Mouse (Mus musculus): ENCODE results near the gene Ggt1.
"Not testable (repeated sequence)": the region's sequence is repeated elsewhere in the genome, so short reads cannot be mapped to it uniquely, and the experiment has no call there.

Ggt1 gene

GRCm38 (mm10) chr10:75549886-75550285, 11.5 kb upstream of the Ggt1 start:
- DNase-seq (ENCODE audit: low spot score in 2 of 2), result no peak

GRCm38 (mm10) chr10:75551175-75551574, 10.2 kb upstream of the Ggt1 start:
- DNase-seq (ENCODE audit: low spot score in 2 of 2), result peak in 1 of 2 experiments; percentile 11

- no peak for DNase-seq (ENCODE audit: low spot score in 2 of 2)
Observed at GRCm38 (mm10) chr10:75552106-75552505, 9.3 kb upstream of the Ggt1 start.

GRCm38 (mm10) chr10:75552701-75553450, 8.5 kb upstream of the Ggt1 start:
- no peak for DNase-seq (ENCODE audit: low spot score in 2 of 2)

- DNase-seq (ENCODE audit: low spot score in 2 of 2), result no peak
Observed at GRCm38 (mm10) chr10:75554090-75554489, 7.3 kb upstream of the Ggt1 start.

- DNase-seq (ENCODE audit: low spot score in 2 of 2), result no peak
Observed at GRCm38 (mm10) chr10:75555557-75555956, 5.8 kb upstream of the Ggt1 start.

- peak in 1 of 2 experiments; percentile 11 for DNase-seq (ENCODE audit: low spot score in 2 of 2)
Observed at GRCm38 (mm10) chr10:75556026-75556425, 5.4 kb upstream of the Ggt1 start.

- no peak for DNase-seq (ENCODE audit: low spot score in 2 of 2)
Observed at GRCm38 (mm10) chr10:75558515-75558914, 2.9 kb upstream of the Ggt1 start.

- DNase-seq (ENCODE audit: low spot score in 2 of 2), result no peak
Observed at GRCm38 (mm10) chr10:75559041-75559675, 2.2 kb upstream of the Ggt1 start.

- no peak for DNase-seq (ENCODE audit: low spot score in 2 of 2)
Observed at GRCm38 (mm10) chr10:75559676-75560548, 1.5 kb upstream of the Ggt1 start, which contains the start of gene Lrrc75b. Gene Lrrc75b (minus strand): TSS chr10:75560330.

GRCm38 (mm10) chr10:75560549-75560899, 880 bp upstream of the Ggt1 start:
- no peak for DNase-seq (ENCODE audit: low spot score in 2 of 2)

GRCm38 (mm10) chr10:75562596-75562995, 1.2 kb downstream of the Ggt1 start:
- no peak for DNase-seq (ENCODE audit: low spot score in 2 of 2)

- DNase-seq (ENCODE audit: low spot score in 2 of 2), result no peak
Observed at GRCm38 (mm10) chr10:75564687-75565265, 3.4 kb downstream of the Ggt1 start.

GRCm38 (mm10) chr10:75565436-75565835, 4.0 kb downstream of the Ggt1 start:
- DNase-seq (ENCODE audit: low spot score in 2 of 2), result peak; percentile 32 to 56

GRCm38 (mm10) chr10:75565906-75566305, 4.5 kb downstream of the Ggt1 start:
- DNase-seq (ENCODE audit: low spot score in 2 of 2), result no peak

- no peak for DNase-seq (ENCODE audit: low spot score in 2 of 2)
Observed at GRCm38 (mm10) chr10:75566321-75566720, 4.9 kb downstream of the Ggt1 start.

- not testable (repeated sequence) for DNase-seq (ENCODE audit: low spot score in 2 of 2)
Observed at GRCm38 (mm10) chr10:75566765-75567164, 5.4 kb downstream of the Ggt1 start.

- DNase-seq (ENCODE audit: low spot score in 2 of 2), result no peak
Observed at GRCm38 (mm10) chr10:75568029-75568428, 6.6 kb downstream of the Ggt1 start.

- no peak for DNase-seq (ENCODE audit: low spot score in 2 of 2)
Observed at GRCm38 (mm10) chr10:75568441-75568840, 7.0 kb downstream of the Ggt1 start.

GRCm38 (mm10) chr10:75568851-75569250, 7.4 kb downstream of the Ggt1 start:
- no peak for DNase-seq (ENCODE audit: low spot score in 2 of 2)

- DNase-seq (ENCODE audit: low spot score in 2 of 2), result no peak
Observed at GRCm38 (mm10) chr10:75570981-75571657, 9.7 kb downstream of the Ggt1 start.
